7 mouse cellular contexts compared by ENCODE assay signal in the genomic region with DNA sequence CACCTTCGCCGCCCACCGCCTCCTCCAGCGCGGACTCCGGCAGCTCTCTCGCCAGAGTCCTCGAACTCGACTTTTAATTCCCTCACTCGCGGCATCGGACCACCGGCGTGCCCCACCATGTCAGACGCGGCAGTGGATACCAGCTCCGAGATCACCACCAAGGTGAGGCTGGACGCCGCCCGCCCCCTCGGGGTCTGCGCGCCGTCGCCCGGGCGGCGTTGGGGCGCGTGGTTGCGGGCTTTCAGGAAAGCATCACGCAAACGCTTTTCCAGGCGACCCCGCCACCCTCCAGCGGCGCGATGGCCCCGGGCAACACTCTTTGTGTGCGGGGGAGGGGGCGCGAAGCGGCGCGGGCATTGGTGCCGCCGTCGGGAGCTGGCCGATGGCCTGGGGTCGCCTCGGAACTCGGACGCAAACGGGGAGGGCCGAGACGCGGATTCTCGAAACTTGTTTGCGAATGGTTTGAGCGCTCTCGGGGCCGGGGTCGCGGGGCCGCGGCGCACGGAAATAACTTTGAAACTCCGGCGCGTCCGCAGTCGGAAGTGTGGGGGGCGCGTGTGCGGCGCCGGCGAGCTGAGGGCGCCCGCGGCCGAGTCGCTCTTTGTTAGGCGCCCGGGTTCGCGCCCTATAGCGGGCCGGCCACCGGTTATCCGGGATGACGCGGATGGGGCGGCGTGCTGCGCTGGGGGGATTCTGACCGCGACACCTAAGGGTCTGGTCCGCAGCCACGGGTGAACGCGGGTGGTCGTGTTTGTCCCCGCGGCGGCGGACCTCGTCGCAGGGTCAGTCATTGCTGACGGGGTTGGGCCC. TPM values are rescaled to one million over a fixed set of nuclear protein-coding genes. Genes with fewer than 3 reads are reported as not detected.
DNase-seq lines count a peak whose midpoint lies in the region; ATAC-seq and TF ChIP-seq lines count a peak whose summit lies in the region.

No protein-coding gene starts in this region.

- peaks cover 6% of the 10 kb centered on the region; the same call in 1 of the 2 replicates for H3K27me3 ChIP-seq in G1E (ENCODE audit: insufficient read depth, low read length)
- no peaks in the 10 kb centered on the region for H3K27me3 ChIP-seq in forebrain, embryonic 13.5 days
- no peaks in the 10 kb centered on the region for H3K27me3 ChIP-seq in hindbrain, embryonic 15.5 days
- no peaks in the 10 kb centered on the region for H3K27me3 ChIP-seq in liver, adult 2 months (ENCODE audit: control insufficient read depth, insufficient read depth, low read length)

- no peaks in the 10 kb centered on the region for H3K9me3 ChIP-seq in G1E (replicated peaks)
- no peaks in the 10 kb centered on the region for H3K9me3 ChIP-seq in forebrain, embryonic 13.5 days (replicated peaks)
- H3K9me3 ChIP-seq in hindbrain, embryonic 15.5 days = no peaks in the 10 kb centered on the region

- H3K4me1 ChIP-seq in G1E (ENCODE audit: insufficient read depth, low read depth, low read length) = peaks cover 67% of the 10 kb centered on the region
- H3K4me1 ChIP-seq in forebrain, embryonic 13.5 days = peaks cover 39% of the 10 kb centered on the region
- H3K4me1 ChIP-seq in hindbrain, embryonic 15.5 days (replicated peaks) = peaks cover 48% of the 10 kb centered on the region
- peaks cover 13% of the 10 kb centered on the region for H3K4me1 ChIP-seq in liver, adult 2 months (ENCODE audit: control insufficient read depth, insufficient read depth, low read length)

- DNase-seq in G1E (ENCODE audit: low spot score) = no peak
- DNase-seq in adrenal gland, postnatal 36 days = peak; percentile 45 to 60
- DNase-seq in liver, adult 2 months (ENCODE audit: extremely low read depth, low read depth, low spot score) = no peak
- peak; percentile 73 for DNase-seq in neural tube, embryonic 10.5 days (ENCODE audit: extremely low spot score, low spot score)
- DNase-seq in thymus, postnatal 36 days = peak; percentile 65 to 74

- peak overlapping the region; percentile 99 for H3K27ac ChIP-seq in forebrain, embryonic 13.5 days
- peak overlapping the region; percentile 100 for H3K27ac ChIP-seq in hindbrain, embryonic 15.5 days (replicated peaks)
- H3K27ac ChIP-seq in liver, adult 2 months (replicated peaks; ENCODE audit: insufficient read depth, low read depth, low read length) = peak overlapping the region; percentile 83

- H3K9ac ChIP-seq in forebrain, embryonic 13.5 days = peak overlapping the region; percentile 100
- H3K9ac ChIP-seq in hindbrain, embryonic 15.5 days = peak overlapping the region; percentile 97
- H3K9ac ChIP-seq in liver, adult 2 months (ENCODE audit: low read depth, low read length) = peak overlapping the region; percentile 98

- no peak for ATAC-seq in G1E (ENCODE audit: extremely low read depth, insufficient number of reproducible peaks, low FRiP score, poor library complexity, severe bottlenecking)
- ATAC-seq in forebrain, embryonic 13.5 days = no peak
- peak; percentile 0; the same call in 1 of the 2 replicates for ATAC-seq in hindbrain, embryonic 15.5 days (ENCODE audit: low FRiP score, low read depth)

- no peak for TF ChIP-seq CTCF in G1E (IDR thresholded peaks at IDR 0.05; ENCODE audit: low read depth, low read length)
- no peak for TF ChIP-seq CTCF in liver, adult 2 months (IDR thresholded peaks at IDR 0.05; ENCODE audit: low read depth, low read length)

- TF ChIP-seq POLR2A in liver, adult 2 months (IDR thresholded peaks at IDR 0.05; ENCODE audit: extremely low read depth, insufficient read depth, low read length) = peak; percentile 10; the same call in 1 of the 2 replicates

- H3K36me3 ChIP-seq in G1E (replicated peaks) = peaks cover 42% of the 10 kb centered on the region
- H3K36me3 ChIP-seq in forebrain, embryonic 13.5 days (ENCODE audit: poor library complexity, severe bottlenecking) = peaks cover 29% of the 10 kb centered on the region
- peaks cover 17% of the 10 kb centered on the region for H3K36me3 ChIP-seq in hindbrain, embryonic 15.5 days
- peaks cover 3% of the 10 kb centered on the region; the same call in 1 of the 2 replicates for H3K36me3 ChIP-seq in liver, adult 2 months (ENCODE audit: control insufficient read depth, insufficient read depth, low read length)

- under 1% methylated on average over 106 of the region's 111 CpGs for WGBS in forebrain, embryonic 13.5 days
- WGBS in hindbrain, embryonic 15.5 days = under 1% methylated on average over 111 of the region's 111 CpGs
- WGBS in liver, adult 2 months = 1% methylated on average over 107 of the region's 111 CpGs

- H3K4me3 ChIP-seq in G1E (ENCODE audit: low read depth, low read length) = peak overlapping the region; percentile 90
- H3K4me3 ChIP-seq in forebrain, embryonic 13.5 days = peak overlapping the region; percentile 100
- peak overlapping the region; percentile 84 for H3K4me3 ChIP-seq in hindbrain, embryonic 15.5 days
- peak overlapping the region; percentile 88 for H3K4me3 ChIP-seq in liver, adult 2 months (ENCODE audit: insufficient read depth, low read depth, low read length)

- peak overlapping the region; percentile 84 for H3K4me2 ChIP-seq in forebrain, embryonic 13.5 days
- peak overlapping the region; percentile 74 for H3K4me2 ChIP-seq in hindbrain, embryonic 15.5 days

- H3K79me2 ChIP-seq in liver, adult 2 months (ENCODE audit: control insufficient read depth, insufficient read depth, low read length) = peaks cover 13% of the 10 kb centered on the region; the same call in 1 of the 2 replicates

RNA-seq across cellular contexts. Expression of gene Ptma, which starts 0.5 kb away (rescaled TPM):
- total RNA-seq in G1E (2014; fragmentation: Nextera tagmentation) (2,671 and 3,097 TPM in 2 replicates), G1E (2017) (4,796 and 5,087 TPM in 2 replicates)
- polyA plus RNA-seq in G1E (2012) = 14,052 and 14,774 TPM in 2 replicates
- 100 to 1,000 TPM; 546 to 552 TPM for total RNA-seq in adrenal gland, postnatal 36 days (2021)
- polyA plus RNA-seq in forebrain, embryonic 13.5 days (2015; fragmentation: Nextera tagmentation; extraction: Ambion mirVana) = 2,754 and 3,239 TPM in 2 replicates
- polyA plus RNA-seq in hindbrain, embryonic 15.5 days (2015; fragmentation: Nextera tagmentation; extraction: Ambion mirVana) = 1,392 and 1,427 TPM in 2 replicates
- 259 and 274 TPM in 2 replicates for total RNA-seq in liver, adult 2 months (2014; rRNA removed)
- polyA plus RNA-seq in liver, adult 2 months (2012; rRNA removed) = 214 and 240 TPM in 2 replicates

RNA-seq across cellular contexts. Expression of gene Pde6d, which starts 55.4 kb away (rescaled TPM):
- total RNA-seq in G1E (2014; fragmentation: Nextera tagmentation) (82.7 and 83.8 TPM in 2 replicates), G1E (2017) (21.8 and 23.4 TPM in 2 replicates)
- polyA plus RNA-seq in G1E (2012) = 56.7 and 72.3 TPM in 2 replicates
- total RNA-seq in adrenal gland, postnatal 36 days (2021) = 10 to 100 TPM; 31.2 to 35.7 TPM
- 78.5 and 84.4 TPM in 2 replicates for polyA plus RNA-seq in forebrain, embryonic 13.5 days (2015; fragmentation: Nextera tagmentation; extraction: Ambion mirVana)
- 115 and 122 TPM in 2 replicates for polyA plus RNA-seq in hindbrain, embryonic 15.5 days (2015; fragmentation: Nextera tagmentation; extraction: Ambion mirVana)
- 3.8 and 5.3 TPM in 2 replicates for total RNA-seq in liver, adult 2 months (2014; rRNA removed)
- 4.7 TPM in 2 replicates for polyA plus RNA-seq in liver, adult 2 months (2012; rRNA removed)

RNA-seq across cellular contexts. Expression of gene Cops7b, which starts 55.7 kb away (rescaled TPM):
- total RNA-seq in G1E (2014; fragmentation: Nextera tagmentation) = 16.9 and 33.6 TPM in 2 replicates
- total RNA-seq in G1E (2017) = 29.1 and 29.3 TPM in 2 replicates
- polyA plus RNA-seq in G1E (2012) = 43.8 and 47.6 TPM in 2 replicates
- total RNA-seq in adrenal gland, postnatal 36 days (2021) = 10 to 100 TPM; 12.7 to 13.0 TPM
- polyA plus RNA-seq in forebrain, embryonic 13.5 days (2015; fragmentation: Nextera tagmentation; extraction: Ambion mirVana) = 60.5 and 64.7 TPM in 2 replicates
- polyA plus RNA-seq in hindbrain, embryonic 15.5 days (2015; fragmentation: Nextera tagmentation; extraction: Ambion mirVana) = 56.5 and 63.9 TPM in 2 replicates
- 5.0 and 6.0 TPM in 2 replicates for total RNA-seq in liver, adult 2 months (2014; rRNA removed)
- 13.4 and 20.2 TPM in 2 replicates for polyA plus RNA-seq in liver, adult 2 months (2012; rRNA removed)

Comparison
In these comparisons a context has a peak if more than half of its experiments do, and no peak if none do; other contexts are left out.
1. DNase-seq: peak in adrenal gland, postnatal 36 days (2 of 2), neural tube, embryonic 10.5 days (single experiment) and thymus, postnatal 36 days (2 of 2); none in G1E (single experiment) and liver, adult 2 months (single experiment).
2. RNA of gene Pde6d, which starts 55.4 kb away (polyA plus RNA-seq): 115 to 122 TPM in hindbrain, embryonic 15.5 days, 78.5 to 84.4 TPM in forebrain, embryonic 13.5 days and 56.7 to 72.3 TPM in G1E; 4.7 TPM in liver, adult 2 months; every median in the first group is over 10 times any median in the second.
3. Peak in every context shown above with its lines, with median percentiles within 50 percentile points of each other: H3K4me3 ChIP-seq, H3K27ac ChIP-seq and H3K9ac ChIP-seq.